Mouse (Mus musculus): Measurements from ENCODE around the gene Arhgap28. TPM values are rescaled to one million over a fixed set of nuclear protein-coding genes. Genes with fewer than 3 reads are reported as not detected.

Gene Arhgap28
- polyA plus RNA-seq, 1 experiment from 2014 or later = 81.3 TPM

- Histone ChIP-seq H3K9me3 (no peaks in the 10 kb centered on the region), H3K27ac (no peak overlapping the region), H3K4me3 (no peak overlapping the region), H3K4me2 (replicated peaks) (no peak overlapping the region), H3K4me1 (no peaks in the 10 kb centered on the region), H3K27me3 (no peaks in the 10 kb centered on the region), H3K36me3 (peaks cover 28% of the 10 kb centered on the region; the same call in 1 of the 2 replicates), H3K9ac (no peak overlapping the region)
- no peak for ATAC-seq (ENCODE audit: insufficient number of reproducible peaks, insufficient read depth, low FRiP score, low TSS enrichment)
- WGBS = 94% methylated on average over 11 of the region's 11 CpGs
Measured at GRCm38 (mm10) chr17:67815720-67816119, 188.2 kb downstream of the Arhgap28 start.

- Histone ChIP-seq H3K4me3 (no peak overlapping the region), H3K9me3 (no peaks in the 10 kb centered on the region), H3K9ac (no peak overlapping the region), H3K36me3 (peaks cover 28% of the 10 kb centered on the region; the same call in 1 of the 2 replicates), H3K4me1 (no peaks in the 10 kb centered on the region), H3K27ac (no peak overlapping the region), H3K27me3 (no peaks in the 10 kb centered on the region), H3K4me2 (replicated peaks) (no peak overlapping the region)
- ATAC-seq (ENCODE audit: insufficient number of reproducible peaks, insufficient read depth, low FRiP score, low TSS enrichment) = no peak
- 87% methylated on average over 6 of the region's 6 CpGs for WGBS
Measured at GRCm38 (mm10) chr17:67813666-67814065, 190.3 kb downstream of the Arhgap28 start.

GRCm38 (mm10) chr17:67809171-67809570, 194.7 kb downstream of the Arhgap28 start:
- H3K9ac ChIP-seq = no peak overlapping the region
- H3K27me3 ChIP-seq = no peaks in the 10 kb centered on the region
- no peak overlapping the region for H3K4me2 ChIP-seq (replicated peaks)
- H3K4me1 ChIP-seq = no peaks in the 10 kb centered on the region
- 94% methylated on average over 16 of the region's 16 CpGs for WGBS
- ATAC-seq (ENCODE audit: insufficient number of reproducible peaks, insufficient read depth, low FRiP score, low TSS enrichment) = no peak
- no peak overlapping the region for H3K27ac ChIP-seq
- no peak overlapping the region for H3K4me3 ChIP-seq
- no peaks in the 10 kb centered on the region for H3K9me3 ChIP-seq
- H3K36me3 ChIP-seq = 0 out of 2 replicates have a peak, but pooled peaks cover 12% of the 10 kb centered on the region

Data from embryonic facial prominence, embryonic 12.5 days (tissue).